Mouse (Mus musculus): ENCODE measurements at regions not wholly inside any gene's neighbourhood (a gene's known extent, or its start where the extent isn't known, plus 50 kb on each side); places are given as distances from the start of the nearest gene placed in this dataset.
A peak's percentile ranks its signal among the peaks of the same experiment; 100 is the strongest.

- no peak for DNase-seq (ENCODE audit: low spot score in 2 of 2)
Measured at GRCm38 (mm10) chr11:48436712-48437111, 363.4 kb upstream of the Rack1 start.

GRCm38 (mm10) chr11:48431316-48431715 is 368.8 kb upstream of the Rack1 start:
- DNase-seq (ENCODE audit: low spot score in 2 of 2), result no peak

DNA sequence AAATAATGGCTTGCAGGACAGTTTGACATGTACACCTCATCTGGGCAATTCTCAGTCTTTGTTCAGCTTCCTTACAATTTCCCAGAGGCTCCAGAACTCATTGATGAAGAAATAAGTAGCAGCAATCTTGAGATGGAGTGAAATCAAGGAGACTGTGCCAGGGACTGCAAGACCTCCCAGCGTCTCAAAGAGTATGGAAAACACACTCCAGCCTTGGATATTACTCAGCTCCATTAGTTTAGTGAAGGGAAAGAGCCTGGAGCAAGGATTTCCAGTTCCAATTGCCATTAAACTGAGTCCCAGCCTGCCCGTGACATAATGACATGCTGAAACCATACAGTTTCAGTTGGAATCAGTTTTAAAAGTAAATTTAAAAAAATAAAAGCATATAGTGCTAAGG is 372.7 kb upstream of the Rack1 start:
- no peak for DNase-seq (ENCODE audit: low spot score in 2 of 2)

DNA sequence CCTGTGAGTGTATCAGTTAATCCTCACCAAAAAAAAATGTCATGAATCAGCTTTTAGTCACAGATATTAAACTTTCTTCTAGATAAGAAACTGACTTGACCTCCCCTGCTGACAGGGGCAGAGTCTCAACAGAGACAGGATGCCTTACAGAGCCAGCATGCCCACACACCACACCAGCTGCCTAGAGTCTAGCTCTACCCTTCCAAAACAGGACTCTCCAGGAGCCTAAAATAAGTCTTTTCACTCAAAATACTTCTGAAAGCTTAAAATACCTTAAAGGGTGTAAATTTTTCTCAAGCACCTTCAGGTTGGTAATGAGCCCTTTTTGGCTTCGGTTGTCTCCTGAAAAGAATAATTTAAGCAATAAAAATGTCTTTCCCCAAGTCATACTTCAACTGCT is 373.7 kb upstream of the Rack1 start:
- no peak for DNase-seq (ENCODE audit: low spot score in 2 of 2)

GRCm38 (mm10) chr11:48418066-48418756 is 381.9 kb upstream of the Rack1 start:
- no peak for DNase-seq (ENCODE audit: low spot score in 2 of 2)

DNA sequence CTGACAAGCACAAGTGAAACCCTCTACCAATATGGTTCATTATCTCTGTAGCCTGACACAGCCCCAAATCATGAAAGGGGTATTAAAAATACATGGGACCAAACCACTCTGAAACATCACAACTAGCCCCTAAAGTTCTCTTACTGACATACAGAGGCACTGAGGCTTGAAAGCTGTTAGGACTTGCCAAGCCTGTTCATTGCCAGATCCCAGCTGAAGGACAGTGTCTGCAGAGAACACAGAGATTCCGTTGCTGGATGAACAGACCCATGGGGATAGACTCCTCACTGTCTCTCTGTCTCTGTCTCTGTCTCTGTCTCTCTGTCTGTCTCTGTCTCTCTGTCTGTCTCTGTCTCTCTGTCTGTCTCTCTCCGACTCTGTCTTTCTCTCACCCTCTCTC is 382.5 kb upstream of the Rack1 start:
- DNase-seq (ENCODE audit: low spot score in 2 of 2), result no peak

GRCm38 (mm10) chr11:48398032-48398431 is 402.1 kb upstream of the Rack1 start:
- no peak for DNase-seq (ENCODE audit: low spot score in 2 of 2)

GRCm38 (mm10) chr11:48381489-48381888 is 392.7 kb upstream of the Sgcd start:
- DNase-seq (ENCODE audit: low spot score in 2 of 2), result no peak

- DNase-seq (ENCODE audit: low spot score in 2 of 2), result no peak
Measured at GRCm38 (mm10) chr11:48378044-48378443, 389.3 kb upstream of the Sgcd start.

- DNase-seq (ENCODE audit: low spot score in 2 of 2), result no peak
Measured at GRCm38 (mm10) chr11:48377269-48377668, 388.5 kb upstream of the Sgcd start.

- DNase-seq (ENCODE audit: low spot score in 2 of 2), result no peak
Measured at GRCm38 (mm10) chr11:48351349-48352023, 362.7 kb upstream of the Sgcd start.

GRCm38 (mm10) chr11:48314500-48314899 is 325.7 kb upstream of the Sgcd start:
- no peak for DNase-seq (ENCODE audit: low spot score in 2 of 2)

DNA sequence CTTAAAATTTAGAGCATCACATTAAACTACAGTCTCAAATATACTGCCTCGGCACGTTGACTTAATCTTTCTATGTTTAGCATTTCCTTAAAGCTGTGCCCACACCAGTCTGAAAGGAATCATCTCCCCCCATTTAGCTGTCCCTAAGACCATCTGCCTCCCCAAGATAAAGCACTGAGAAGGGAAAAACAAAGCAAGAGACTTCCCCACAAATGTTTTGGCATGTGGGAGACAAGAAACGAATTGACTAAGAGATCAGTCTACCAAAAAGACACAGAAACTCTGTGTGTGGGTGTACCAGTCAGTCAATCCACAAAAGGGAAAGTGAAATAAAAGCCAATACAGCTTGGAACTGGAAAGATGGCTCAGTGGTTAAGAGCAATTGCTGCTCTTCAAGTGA is 306.6 kb upstream of the Sgcd start:
- no peak for DNase-seq (ENCODE audit: low spot score in 2 of 2)

DNA sequence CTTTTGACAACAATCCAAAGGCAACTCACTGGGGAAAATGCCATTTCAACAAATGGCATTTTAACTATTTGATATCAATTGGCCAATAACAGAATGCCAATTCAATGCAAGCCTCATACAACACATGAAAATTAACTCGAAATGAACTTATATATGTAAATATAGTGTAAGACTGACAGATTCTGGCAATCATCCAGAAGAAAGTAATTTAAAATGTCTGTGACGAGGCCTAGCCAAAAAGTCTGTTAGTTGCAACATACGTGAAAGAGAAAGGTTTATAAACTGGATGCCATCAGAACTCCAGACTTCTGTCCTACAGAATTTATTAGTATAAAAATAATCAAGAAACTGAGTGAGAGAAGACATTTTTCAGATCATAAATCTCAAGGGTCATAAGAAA is 273.7 kb upstream of the Sgcd start:
- no peak for DNase-seq (ENCODE audit: low spot score in 2 of 2)

DNA sequence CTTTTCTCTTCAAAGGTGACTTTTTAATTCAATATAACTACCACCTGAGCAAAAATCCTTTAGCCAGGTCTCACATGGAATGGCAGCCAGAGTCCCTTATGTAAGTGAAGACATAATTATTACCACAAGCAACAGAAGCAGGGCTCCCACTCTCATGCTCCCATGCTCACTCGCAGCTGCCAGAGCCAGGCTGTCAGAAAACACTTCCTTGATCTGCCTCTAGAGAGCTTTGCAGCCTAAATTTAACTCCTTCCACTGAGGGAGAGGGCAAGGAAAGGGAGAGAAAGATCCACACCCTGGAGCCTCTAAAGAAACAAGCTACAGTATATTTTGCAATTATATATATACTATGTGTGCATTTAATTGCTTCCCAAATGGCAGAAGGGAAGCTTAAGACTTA is 272.3 kb upstream of the Sgcd start:
- peak in 1 of 2 experiments; percentile 5 for DNase-seq (ENCODE audit: low spot score in 2 of 2)

DNA sequence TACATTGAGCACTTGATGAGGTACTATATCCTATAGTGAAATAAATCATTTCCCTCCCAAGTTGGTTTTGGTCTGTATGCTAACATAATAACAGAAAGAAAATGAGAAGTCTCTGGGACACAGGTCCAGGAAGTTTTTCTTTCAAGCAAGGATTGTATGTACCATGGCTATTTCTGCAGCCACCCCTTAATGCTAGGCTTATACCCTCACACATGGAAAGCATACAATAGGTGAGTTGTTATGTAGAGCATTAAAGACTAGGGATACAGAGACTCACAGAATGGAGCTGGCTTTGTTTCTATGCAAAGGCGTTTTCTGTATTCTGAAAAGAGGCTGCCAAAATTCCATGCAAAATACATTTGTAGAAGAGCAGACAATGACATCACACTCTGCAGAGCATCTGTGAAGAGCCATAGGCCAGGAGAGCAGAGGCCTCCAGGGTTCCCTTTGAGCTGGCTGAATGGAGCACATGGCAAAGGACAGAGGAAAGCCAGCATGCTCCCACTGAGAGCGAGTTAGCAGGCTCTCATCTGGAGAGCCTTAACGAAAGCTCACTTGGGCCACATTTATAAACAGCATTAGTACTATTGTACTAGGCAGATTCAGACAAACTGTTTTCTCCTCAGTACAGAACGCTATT is 262.0 kb upstream of the Sgcd start:
- no peak for DNase-seq (ENCODE audit: low spot score in 2 of 2)

DNA sequence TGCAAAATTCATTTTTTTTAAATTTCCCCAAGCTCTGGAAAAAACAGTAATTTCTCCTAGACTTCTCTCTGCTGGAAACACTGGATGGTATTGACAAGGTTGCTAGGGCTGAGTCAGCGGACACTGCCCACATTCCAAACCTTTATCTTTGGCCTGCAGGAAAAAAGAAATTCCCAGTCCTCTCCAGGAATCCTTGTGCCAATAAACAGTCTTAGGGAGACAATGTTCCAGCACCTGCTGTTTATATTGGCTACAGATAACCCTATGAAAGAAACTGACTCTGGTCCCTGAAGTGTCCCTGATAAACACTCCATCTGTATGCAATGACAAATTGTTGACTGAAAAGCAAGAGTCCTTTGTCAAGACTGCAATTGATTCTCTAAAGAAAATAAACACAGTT is 260.5 kb upstream of the Sgcd start:
- no peak for DNase-seq (ENCODE audit: low spot score in 2 of 2)

DNA sequence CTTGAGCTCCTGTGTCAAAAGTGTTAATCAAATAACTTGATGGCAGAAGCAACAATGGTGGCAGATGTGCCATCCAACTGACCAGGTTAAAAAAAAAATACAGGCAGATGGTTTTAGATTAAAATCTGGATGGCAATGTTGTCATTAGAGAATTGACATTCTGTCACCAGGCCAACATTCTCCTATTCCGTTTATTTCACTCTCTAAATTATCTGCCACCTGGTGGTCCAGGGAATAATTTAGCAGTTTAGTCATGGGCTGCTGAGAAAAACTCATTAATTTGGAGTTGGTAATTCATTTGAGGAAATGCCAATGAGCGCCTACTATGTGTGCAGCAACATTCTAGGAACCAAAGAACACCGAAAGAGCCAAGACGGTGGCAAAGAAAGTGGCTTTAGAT is 232.4 kb upstream of the Sgcd start:
- no peak for DNase-seq (ENCODE audit: low spot score in 2 of 2)

DNA sequence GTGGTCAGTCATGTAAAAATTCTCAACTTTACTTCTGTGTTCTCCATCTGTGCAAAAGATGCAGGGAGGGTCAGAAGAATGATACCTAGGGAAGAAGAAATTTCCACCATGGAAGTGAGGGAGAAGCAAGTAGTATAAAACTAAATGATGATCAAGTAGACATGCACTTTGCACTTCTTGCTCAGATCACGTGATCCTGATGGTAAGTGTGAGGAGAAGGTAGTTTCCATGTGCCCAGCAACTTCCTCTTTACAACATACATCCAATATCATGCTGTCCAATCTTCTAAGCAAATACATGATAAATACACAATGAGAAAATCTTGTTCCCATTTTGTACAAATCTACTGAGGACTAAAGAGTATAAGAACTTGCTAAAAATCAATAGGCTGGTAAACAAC is 230.4 kb upstream of the Sgcd start:
- no peak for DNase-seq (ENCODE audit: low spot score in 2 of 2)

GRCm38 (mm10) chr11:48216762-48217161 is 228.0 kb upstream of the Sgcd start:
- no peak for DNase-seq (ENCODE audit: low spot score in 2 of 2)

GRCm38 (mm10) chr11:48186604-48187003 is 197.8 kb upstream of the Sgcd start:
- no peak for DNase-seq (ENCODE audit: low spot score in 2 of 2)

DNA sequence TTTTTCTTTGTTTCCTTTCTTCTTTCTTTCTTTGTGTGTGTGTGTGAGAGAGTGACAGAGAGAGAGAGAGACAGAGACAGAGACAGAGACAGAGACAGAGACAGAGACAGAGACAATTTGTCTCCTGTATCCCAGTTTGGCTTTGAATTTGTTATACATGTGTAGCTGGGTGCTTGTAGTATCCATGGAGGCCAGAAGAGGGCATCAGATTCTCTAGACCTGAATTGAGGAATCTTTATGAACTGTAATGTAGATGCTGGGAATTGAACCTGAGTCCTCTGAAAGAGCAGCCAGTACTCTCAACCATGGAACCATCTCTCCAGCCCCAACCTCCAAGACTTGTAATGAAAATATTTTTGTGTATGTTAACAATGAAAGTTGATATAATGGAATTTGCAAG is 190.2 kb upstream of the Sgcd start:
- DNase-seq (ENCODE audit: low spot score in 2 of 2), result no peak

DNA sequence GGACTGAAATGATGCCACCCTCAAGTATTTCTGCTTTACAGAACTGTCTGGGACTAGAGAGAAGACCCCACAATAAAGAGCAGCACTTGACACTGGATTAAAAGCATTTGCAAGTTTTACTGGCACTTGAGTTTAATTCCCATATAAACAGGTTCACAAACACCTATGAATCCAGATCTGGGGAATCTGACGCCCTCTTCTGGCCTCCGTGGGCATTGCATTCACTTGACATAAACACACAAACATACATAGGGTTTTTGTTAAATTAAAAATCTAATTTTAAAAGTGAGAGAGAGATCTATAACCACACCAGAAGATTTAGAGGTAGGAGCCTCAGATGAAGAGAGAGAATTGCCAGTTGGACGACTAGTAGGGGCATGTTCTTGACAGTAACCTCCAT is 189.4 kb upstream of the Sgcd start:
- DNase-seq (ENCODE audit: low spot score in 2 of 2), result no peak

Data from frontal cortex, postnatal 10 days (tissue).